Mouse (Mus musculus): ENCODE data around the gene Aire.

Aire gene

DNA sequence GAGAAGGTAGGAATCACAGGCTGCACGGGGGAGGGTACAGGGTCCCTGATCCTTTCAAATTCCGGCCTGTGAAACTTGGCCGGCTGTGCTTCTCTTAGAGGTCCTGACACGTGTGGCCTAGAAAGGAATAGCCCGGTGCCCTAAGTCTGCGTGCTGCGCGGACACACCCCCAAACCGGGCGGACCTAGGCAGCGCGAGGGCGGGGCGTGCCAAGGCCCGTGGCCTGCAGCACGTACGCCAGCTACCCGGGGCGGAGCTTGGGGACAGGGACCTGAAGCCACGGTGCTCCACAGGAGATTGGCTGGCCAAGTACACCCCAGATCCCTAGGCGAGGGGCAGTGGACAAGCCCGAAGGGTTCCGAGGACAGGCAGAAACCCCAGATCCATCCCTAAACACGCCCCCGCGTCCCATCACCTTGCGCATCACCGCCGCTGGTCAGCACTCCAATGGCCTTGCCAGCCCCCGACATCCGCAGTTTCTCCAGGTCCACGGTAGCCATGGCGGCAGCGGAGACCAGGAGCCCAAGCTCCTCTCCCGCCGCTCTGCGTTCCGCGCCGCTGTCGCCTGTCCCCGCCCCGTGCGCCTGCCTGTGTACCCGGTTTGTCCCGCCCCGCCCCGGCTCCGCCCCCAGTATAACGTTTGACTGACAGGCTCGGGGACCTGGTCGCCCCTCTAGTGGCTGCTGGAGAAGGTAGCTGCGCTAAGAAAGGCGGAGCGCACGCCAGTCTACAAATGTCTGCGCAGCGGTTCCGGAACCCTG, 34.0 kb downstream of the Aire start:
- DNase-seq (ENCODE audit: low spot score in 2 of 2) = peak; percentile 94 to 97

DNA sequence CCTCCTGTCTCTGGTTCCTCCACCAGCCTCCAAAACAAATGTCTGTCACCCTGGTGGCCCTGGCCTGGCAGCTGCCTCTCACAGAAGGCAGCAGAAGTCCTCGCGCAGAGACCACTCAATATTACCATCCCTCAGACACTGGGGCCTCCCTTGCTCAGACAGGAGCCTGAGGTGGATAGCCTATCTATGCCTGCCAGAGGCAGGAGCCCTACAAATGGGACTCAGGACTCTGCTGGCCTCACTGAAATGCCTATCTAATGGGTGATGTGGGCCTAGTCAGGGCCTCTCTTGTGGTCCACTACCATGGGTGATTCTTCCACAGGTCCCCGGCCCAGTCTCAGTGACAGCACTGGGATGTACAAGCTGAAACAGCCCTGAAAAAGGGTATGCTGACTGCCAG, 35.2 kb downstream of the Aire start:
- no peak for DNase-seq (ENCODE audit: low spot score in 2 of 2)

DNA sequence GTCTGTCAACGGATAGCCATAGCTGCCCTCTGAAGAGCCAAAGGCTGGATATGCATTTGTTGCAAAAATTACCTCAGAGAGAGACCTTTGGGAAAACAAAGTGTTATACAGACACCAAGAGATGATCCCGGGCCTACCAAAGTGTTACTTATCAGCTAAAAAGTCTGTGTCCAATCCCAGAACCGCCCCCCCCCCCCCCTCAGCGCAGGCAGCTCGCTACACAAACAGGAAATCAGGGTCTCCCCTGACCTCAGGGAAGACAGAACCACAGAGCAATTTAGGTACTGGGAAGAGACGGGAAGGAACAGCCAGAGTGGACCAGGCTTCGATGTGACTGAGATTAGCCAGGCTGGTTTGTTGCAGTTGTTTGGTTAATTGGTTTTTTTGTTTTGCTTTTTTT, 36.2 kb downstream of the Aire start:
- no peak for DNase-seq (ENCODE audit: low spot score in 2 of 2)

DNA sequence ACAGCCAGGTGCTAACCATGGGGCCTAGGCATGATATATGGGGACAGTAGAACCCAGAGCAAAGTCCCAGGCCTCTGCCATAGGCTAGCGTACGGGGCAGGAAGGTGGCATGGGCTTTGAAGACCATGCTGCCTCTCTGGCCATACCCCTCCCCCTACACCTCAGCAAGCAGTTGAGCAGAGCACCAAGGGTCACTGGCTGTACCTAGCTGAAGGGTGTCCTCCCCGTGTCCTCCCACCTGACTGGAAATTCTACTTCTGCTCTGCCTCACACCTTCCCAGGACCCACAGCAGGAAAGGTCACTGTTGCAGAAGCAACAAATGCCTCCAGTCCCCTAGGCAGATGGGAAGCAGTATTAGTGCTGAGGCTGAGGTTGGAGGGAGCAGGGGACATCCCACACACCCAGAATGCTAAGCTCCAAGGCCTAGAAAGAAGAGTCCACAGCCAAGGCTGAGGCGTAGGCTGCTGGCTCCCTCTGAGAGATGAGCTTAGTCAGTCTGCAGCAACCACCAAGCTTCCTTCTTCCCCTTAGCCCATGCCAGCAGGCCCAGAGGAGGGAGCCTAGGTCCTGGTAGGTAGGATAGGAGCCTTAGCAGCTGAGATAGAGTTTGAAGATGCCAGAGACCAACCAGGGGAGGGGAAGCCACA, 37.5 kb downstream of the Aire start:
- no peak for DNase-seq (ENCODE audit: low spot score in 2 of 2)

DNA sequence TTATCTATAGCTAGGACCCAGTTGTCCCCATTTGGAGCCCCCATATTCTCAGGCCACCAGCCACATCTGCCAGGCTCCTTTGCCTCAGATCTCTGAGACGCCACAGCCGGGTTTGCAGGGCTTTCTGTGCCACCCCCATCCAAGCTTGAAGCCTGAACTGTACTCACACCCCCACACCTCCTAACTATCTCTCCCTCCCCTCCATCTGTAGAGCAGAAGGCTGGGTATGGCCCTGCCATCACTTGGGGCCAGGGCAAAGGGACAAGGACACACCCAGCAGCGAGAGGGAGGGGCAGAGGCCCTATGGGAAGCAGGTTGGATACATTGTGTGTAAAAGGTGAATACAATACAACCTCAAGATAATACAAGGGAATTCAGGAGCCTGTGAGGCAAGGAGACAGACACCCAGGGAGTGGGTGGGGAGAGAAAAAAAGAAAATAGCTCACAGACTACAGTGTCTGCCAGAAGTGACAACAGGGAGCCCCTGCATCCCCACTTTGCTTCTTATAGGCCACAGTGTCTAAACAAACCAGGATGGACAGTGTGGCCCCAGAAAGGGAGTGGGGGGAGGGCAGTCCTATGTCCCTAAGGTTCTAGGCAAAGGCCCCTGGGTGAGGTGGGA, 38.8 kb downstream of the Aire start:
- DNase-seq (ENCODE audit: low spot score in 2 of 2) = no peak

DNA sequence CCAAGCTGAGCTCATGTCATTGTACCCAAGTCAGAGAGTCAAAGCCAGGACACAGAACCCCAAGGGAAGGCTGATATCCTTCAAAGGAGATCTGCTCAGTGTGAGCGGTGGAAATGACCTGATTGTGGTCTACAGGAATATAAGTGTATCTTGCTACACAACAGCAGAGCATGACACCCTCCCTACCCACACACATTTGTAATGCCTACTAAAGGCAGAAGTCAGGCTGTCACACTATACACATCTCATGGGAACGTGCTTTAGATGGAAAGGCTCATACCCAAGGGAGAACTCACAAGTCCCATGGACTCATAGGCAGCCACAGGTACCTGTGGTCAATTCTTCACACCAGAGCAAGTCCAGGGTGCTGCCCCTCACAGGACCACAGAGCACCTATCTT, 41.1 kb downstream of the Aire start:
- no peak for DNase-seq (ENCODE audit: low spot score in 2 of 2)

DNA sequence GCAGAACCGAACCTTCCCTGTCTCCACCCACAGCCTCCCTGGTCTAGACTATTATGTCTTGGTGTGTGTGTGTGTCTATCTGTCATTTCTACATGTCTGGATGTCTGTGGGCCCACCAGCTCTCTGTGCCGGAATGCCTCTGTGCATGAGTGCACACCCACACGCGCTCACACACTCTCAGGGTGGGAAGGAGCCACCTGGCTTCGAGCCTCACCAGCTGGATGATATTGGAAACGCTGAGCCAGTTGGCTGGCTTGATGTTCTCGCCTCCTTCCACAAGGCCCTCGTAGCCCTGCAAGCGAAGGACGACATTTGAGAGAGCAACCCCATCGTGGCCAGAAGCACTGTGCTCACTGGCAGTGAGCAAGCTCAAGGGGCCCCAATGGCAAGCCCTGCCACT, 41.6 kb downstream of the Aire start:
- DNase-seq (ENCODE audit: low spot score in 2 of 2) = no peak

DNA sequence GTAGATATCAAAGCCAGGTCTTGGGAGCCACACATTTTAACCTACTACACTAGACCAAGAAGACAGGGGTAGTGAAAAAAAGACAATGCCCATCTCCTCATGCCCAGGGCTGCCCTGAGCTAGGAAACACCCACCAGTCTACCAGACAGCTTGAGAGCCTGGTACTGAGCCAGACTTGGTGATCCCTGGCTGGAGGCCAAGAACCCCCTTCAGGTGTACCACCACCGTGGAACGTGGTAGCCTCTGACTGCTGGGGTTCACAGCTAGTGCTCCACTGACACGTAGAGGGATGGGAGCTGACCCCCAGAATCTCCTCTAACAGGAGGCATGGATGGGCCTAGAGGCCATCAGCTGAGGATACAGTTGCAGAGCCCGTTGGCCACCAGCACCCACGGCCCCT, 43.2 kb downstream of the Aire start:
- DNase-seq (ENCODE audit: low spot score in 2 of 2) = no peak

DNA sequence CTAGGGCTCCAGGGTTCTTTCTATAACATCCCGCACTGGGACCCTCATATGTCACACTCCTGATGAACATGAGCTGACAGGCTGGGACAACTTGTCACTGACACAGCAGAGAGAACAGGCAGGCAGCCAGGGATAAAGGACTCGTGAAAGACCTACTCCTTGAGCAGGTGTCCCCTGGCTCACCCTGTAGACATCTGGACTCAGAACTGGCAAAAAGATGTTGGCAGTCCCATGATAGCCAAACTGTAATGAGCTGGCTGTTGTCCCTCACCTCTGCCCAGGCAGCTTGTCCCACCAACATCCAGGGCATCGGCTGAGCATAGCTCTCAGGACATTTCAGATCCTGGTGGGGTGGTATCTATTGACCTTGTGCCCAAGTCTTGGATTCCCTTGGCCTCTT, 47.8 kb downstream of the Aire start:
- no peak for DNase-seq (ENCODE audit: low spot score in 2 of 2)

DNA sequence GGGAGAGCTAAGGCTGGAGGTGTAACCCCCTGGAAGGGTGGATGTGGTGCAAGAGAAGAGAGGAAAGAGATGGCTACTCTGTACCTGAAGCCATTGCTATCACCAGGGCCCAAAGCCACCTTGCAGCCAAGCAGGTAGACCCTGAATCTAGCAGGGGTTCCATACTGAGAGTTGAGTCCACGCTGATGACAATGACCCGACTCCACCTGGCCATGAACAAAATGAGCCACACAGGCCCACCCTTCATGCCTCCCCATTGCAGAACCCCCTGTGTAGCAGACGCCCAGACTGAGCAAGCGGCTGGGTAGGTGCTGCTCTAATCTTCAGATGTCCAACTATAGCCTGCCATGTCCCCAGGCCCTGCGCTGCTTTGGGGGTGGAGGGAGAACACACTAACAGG, 57.6 kb downstream of the Aire start:
- DNase-seq (ENCODE audit: low spot score in 2 of 2) = no peak

DNA sequence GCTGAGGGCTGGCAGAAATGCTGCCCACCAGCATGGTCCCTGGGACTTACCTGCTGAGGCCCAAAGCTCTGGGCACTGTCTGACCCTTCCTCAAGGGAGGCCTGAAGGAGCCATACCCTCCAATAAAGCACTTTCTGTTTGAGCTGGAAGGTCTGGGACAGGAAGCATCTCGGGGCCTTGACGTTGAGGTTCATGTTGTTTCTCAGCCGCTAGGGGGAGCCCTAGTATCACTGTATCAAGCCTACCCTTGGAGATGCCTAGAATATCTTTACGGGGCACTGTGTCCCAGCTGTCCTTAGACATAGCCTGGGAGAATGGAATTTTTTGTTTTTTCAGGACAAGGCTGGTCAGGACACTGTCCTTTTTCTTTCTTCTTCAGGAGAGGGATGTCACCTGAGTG, 58.8 kb downstream of the Aire start:
- DNase-seq (ENCODE audit: low spot score in 2 of 2) = peak; percentile 27 to 78
